Mouse (Mus musculus): Measurements from ENCODE around the gene Man2a2. TPM values are rescaled to one million over a fixed set of nuclear protein-coding genes. Genes with fewer than 3 reads are reported as not detected.

Man2a2 gene
- polyA plus RNA-seq, 1 experiment from 2014 or later, result 7.6 TPM

DNA sequence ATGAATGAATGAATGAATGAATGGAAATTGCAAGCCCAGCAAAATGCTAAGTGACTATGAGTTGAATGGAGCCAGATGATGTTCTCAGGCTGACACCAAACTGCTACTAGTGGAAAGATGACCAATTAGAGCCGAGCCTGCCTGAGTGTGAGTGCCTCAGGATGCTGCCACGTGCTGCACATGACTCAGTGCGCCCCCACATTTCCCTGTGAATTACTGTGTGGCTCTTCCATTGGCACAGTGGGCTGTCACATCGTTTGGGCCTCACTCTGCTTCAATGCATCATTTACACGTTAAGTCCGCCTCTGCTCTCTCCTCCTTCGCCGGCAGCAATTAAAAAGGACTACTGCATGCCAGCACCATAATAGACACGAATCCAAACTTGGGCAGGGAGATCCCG lies 41.1 kb upstream of the Man2a2 start:
- H3K27ac ChIP-seq (ENCODE audit: low read depth, low read length), result no peak overlapping the region
- H3K4me3 ChIP-seq (ENCODE audit: low read depth, low read length), result no peak overlapping the region
- DNase-seq (ENCODE audit: low spot score) (peak; percentile 23), ATAC-seq (no peak)
- H3K9ac ChIP-seq (ENCODE audit: low read length), result no peak overlapping the region
- no peaks in the 10 kb centered on the region for H3K9me3 ChIP-seq (replicated peaks; ENCODE audit: control insufficient read depth, low read length)
- no peaks in the 10 kb centered on the region for H3K4me1 ChIP-seq (ENCODE audit: control insufficient read depth, insufficient read depth, low read length)
- no peaks in the 10 kb centered on the region for H3K27me3 ChIP-seq (replicated peaks; ENCODE audit: control insufficient read depth, insufficient read depth, low read length)
- 30% methylated on average over 10 of the region's 10 CpGs for WGBS
- no peaks in the 10 kb centered on the region for H3K36me3 ChIP-seq (ENCODE audit: control insufficient read depth, insufficient read depth, low read length)
- H3K4me2 ChIP-seq (ENCODE audit: low read length), result no peak overlapping the region

DNA sequence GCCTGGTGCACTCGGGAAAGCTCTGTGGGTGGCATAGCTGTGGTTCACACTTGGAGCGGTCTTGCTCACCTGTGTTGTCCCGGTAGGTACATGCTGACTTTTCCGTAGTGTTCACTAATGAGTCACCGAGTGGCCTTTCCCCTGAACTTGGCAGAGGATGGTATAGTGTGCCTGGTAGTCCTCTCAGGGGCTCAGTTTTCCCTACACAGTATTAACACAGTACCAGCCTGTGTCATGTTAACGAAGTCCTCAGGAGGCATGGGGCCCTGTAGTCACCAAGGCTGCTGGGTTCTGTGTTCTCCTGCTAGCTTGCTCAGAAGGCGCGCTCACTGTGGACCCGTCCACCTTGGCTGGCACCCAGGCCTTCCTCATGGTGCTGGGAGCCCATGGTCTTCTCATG lies 39.2 kb upstream of the Man2a2 start:
- H3K27me3 ChIP-seq (replicated peaks; ENCODE audit: control insufficient read depth, insufficient read depth, low read length), result no peaks in the 10 kb centered on the region
- H3K36me3 ChIP-seq (ENCODE audit: control insufficient read depth, insufficient read depth, low read length), result no peaks in the 10 kb centered on the region
- ATAC-seq (no peak), DNase-seq (ENCODE audit: low spot score) (no peak)
- no peaks in the 10 kb centered on the region for H3K9me3 ChIP-seq (replicated peaks; ENCODE audit: control insufficient read depth, low read length)
- H3K27ac ChIP-seq (ENCODE audit: low read depth, low read length), result no peak overlapping the region
- H3K9ac ChIP-seq (ENCODE audit: low read length), result no peak overlapping the region
- H3K4me3 ChIP-seq (ENCODE audit: low read depth, low read length), result no peak overlapping the region
- 76% methylated on average over 9 of the region's 9 CpGs for WGBS
- H3K4me2 ChIP-seq (ENCODE audit: low read length), result no peak overlapping the region
- H3K4me1 ChIP-seq (ENCODE audit: control insufficient read depth, insufficient read depth, low read length), result no peaks in the 10 kb centered on the region

DNA sequence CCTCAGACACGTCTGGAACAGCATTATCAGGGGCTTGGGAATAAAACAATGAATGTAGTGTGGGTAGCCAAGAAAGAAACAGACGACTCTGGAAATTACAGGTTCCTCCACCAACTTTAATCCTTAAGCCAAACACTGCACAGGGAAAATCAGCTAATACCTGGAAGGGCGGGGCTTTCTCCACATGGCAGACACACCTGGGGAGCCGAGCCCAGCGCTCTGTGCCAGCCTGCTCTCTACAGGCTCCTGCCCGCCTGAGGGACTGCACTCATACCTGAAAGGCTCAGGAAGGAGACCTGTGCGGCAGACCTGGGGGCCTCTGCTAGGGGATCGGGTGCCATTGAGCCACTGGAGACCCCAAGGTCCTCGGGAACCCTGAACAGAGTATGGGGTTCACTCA lies 36.5 kb upstream of the Man2a2 start:
- no peaks in the 10 kb centered on the region for H3K36me3 ChIP-seq (ENCODE audit: control insufficient read depth, insufficient read depth, low read length)
- no peak overlapping the region for H3K4me2 ChIP-seq (ENCODE audit: low read length)
- H3K27me3 ChIP-seq (replicated peaks; ENCODE audit: control insufficient read depth, insufficient read depth, low read length), result no peaks in the 10 kb centered on the region
- H3K4me3 ChIP-seq (ENCODE audit: low read depth, low read length), result no peak overlapping the region
- no peaks in the 10 kb centered on the region; the same call in 1 of the 2 replicates for H3K4me1 ChIP-seq (ENCODE audit: control insufficient read depth, insufficient read depth, low read length)
- H3K9me3 ChIP-seq (replicated peaks; ENCODE audit: control insufficient read depth, low read length), result no peaks in the 10 kb centered on the region
- no peak overlapping the region for H3K27ac ChIP-seq (ENCODE audit: low read depth, low read length)
- ATAC-seq, result no peak
- no peak overlapping the region for H3K9ac ChIP-seq (ENCODE audit: low read length)
- 80% methylated on average over 9 of the region's 9 CpGs for WGBS
- no peak for DNase-seq (ENCODE audit: low spot score)

DNA sequence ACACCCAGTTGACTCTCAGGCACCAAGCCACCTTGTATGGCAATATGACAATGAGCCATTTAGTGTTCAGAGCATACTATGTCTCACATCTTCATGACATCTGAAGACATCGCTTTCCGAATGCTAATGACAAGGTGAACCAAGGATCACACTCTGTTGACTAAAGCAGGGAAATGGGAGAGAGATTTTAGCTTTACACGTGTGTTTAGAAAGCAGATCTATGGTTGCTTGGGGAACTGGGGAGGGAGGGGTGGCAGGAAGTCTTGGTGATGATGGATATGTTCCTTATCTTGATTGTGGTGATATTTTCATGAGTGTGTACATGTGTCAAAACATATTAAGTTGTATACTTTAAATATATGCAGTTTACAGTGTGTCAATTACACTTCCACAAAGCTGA lies 35.0 kb upstream of the Man2a2 start:
- Histone ChIP-seq H3K4me2 (ENCODE audit: low read length) (no peak overlapping the region), H3K9me3 (replicated peaks; ENCODE audit: control insufficient read depth, low read length) (no peaks in the 10 kb centered on the region), H3K4me3 (ENCODE audit: low read depth, low read length) (no peak overlapping the region), H3K9ac (ENCODE audit: low read length) (no peak overlapping the region), H3K36me3 (ENCODE audit: control insufficient read depth, insufficient read depth, low read length) (no peaks in the 10 kb centered on the region), H3K27ac (ENCODE audit: low read depth, low read length) (no peak overlapping the region), H3K4me1 (ENCODE audit: control insufficient read depth, insufficient read depth, low read length) (peaks cover 6% of the 10 kb centered on the region), H3K27me3 (replicated peaks; ENCODE audit: control insufficient read depth, insufficient read depth, low read length) (no peaks in the 10 kb centered on the region)
- 85% methylated on average over 3 of the region's 3 CpGs for WGBS
- ATAC-seq (no peak), DNase-seq (ENCODE audit: low spot score) (no peak)

DNA sequence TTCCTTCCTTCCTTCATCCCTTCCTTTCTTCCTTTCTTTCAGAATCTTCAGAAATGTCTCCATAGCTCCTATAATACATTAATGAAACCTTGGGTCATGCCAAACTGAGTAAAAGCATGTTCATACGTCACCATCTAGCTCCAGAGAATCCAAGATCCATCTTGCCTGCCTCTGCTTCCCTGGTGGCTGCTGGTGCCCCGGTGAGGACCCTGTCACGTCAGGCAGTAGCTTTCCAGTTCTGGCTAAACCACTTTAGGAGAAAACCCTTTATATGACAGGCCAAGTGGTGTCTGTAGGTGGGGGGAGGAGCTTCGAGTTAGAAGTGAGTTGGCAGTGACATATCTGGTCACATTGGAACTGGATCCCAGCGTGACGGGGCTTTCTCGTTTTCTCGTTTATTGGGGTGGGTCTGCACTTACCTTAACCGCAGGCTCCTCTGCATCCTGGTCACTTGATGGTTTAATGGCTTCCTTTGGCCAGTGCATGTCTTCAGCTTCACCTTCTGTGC lies 34.1 kb upstream of the Man2a2 start, which contains the start of gene Furin:
Furin (minus strand) TSS at position 249 of the 508 bp plus-strand sequence.
- Histone ChIP-seq H3K9me3 (replicated peaks; ENCODE audit: control insufficient read depth, low read length) (no peaks in the 10 kb centered on the region), H3K9ac (ENCODE audit: low read length) (no peak within 1 kb of the TSS), H3K27ac (ENCODE audit: low read depth, low read length) (no peak within 1 kb of the TSS), H3K27me3 (replicated peaks; ENCODE audit: control insufficient read depth, insufficient read depth, low read length) (no peaks in the 10 kb centered on the region), H3K36me3 (ENCODE audit: control insufficient read depth, insufficient read depth, low read length) (no peaks in the 10 kb centered on the region), H3K4me3 (ENCODE audit: low read depth, low read length) (no peak within 1 kb of the TSS), H3K4me2 (ENCODE audit: low read length) (no peak within 1 kb of the TSS), H3K4me1 (ENCODE audit: control insufficient read depth, insufficient read depth, low read length) (peaks cover 12% of the 10 kb centered on the region)
- DNase-seq (ENCODE audit: low spot score) (no peak), ATAC-seq (no peak)
- WGBS, result 76% methylated on average over 9 of the region's 9 CpGs

DNA sequence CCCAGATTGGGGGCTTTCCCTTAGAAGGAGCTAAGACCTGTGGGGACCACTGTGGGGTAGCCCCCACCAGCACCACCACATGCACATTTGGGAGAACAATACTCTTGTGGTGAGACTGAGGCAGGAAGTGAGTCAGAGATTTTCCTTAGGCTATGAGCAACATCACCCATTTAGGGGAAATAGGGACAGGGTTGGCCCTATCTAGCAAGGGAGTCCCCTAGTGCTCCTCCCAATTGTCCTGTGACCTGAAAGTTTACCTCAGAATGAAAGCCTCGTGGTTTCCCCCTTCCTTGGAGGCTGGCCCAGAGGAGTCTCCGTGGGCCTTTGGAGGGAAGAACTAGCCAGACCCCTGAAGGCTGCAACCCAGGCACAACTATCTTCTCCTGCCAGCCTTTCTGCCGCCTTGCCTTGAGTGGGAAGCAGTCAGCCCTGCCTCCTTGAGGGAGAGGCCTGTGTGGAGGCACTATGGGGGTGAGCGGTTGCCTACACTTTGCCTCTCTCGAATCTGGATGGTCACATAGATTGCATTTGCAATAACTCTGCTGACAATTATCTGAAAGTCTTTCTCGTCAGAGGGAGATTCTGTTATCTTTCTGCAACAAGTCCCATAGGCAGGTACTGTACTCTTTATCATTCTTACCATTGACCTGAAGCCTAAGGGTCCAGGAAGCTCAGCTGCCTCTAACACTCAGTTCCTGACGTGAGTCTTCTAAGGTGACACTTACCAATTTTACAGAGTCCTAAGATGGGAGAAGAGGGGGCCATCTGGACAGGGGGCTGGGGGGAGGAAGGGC lies 33.1 kb upstream of the Man2a2 start:
- H3K9ac ChIP-seq (ENCODE audit: low read length), result no peak overlapping the region
- ATAC-seq (no peak), DNase-seq (ENCODE audit: low spot score) (no peak)
- H3K4me1 ChIP-seq (ENCODE audit: control insufficient read depth, insufficient read depth, low read length), result peaks cover 12% of the 10 kb centered on the region
- no peak overlapping the region for H3K4me3 ChIP-seq (ENCODE audit: low read depth, low read length)
- 69% methylated on average over 7 of the region's 7 CpGs for WGBS
- H3K27ac ChIP-seq (ENCODE audit: low read depth, low read length), result no peak overlapping the region
- no peak overlapping the region for H3K4me2 ChIP-seq (ENCODE audit: low read length)
- no peaks in the 10 kb centered on the region for H3K36me3 ChIP-seq (ENCODE audit: control insufficient read depth, insufficient read depth, low read length)
- H3K27me3 ChIP-seq (replicated peaks; ENCODE audit: control insufficient read depth, insufficient read depth, low read length), result no peaks in the 10 kb centered on the region
- no peaks in the 10 kb centered on the region for H3K9me3 ChIP-seq (replicated peaks; ENCODE audit: control insufficient read depth, low read length)

DNA sequence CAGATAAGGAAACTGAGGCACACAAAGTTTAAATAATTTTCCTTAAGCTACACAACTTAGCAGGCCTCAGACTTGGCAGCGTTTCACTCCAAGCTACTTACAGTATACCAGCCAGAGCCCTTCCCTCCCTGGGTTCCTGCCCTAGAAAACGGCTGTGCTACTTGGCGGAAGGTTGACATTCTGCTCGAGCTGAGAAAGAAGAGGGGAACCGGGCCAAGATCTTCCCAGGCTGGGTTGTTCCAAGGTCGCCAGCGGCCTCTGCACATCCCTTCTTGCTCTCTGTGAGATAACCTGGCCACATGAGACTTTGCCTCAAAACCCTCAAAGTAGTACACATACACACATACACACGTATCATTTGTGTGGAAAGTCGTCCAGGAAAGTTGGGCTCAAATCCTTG lies 32.4 kb upstream of the Man2a2 start:
- no peaks in the 10 kb centered on the region for H3K27me3 ChIP-seq (replicated peaks; ENCODE audit: control insufficient read depth, insufficient read depth, low read length)
- DNase-seq (ENCODE audit: low spot score) (peak; percentile 81), ATAC-seq (no peak)
- peaks cover 12% of the 10 kb centered on the region for H3K4me1 ChIP-seq (ENCODE audit: control insufficient read depth, insufficient read depth, low read length)
- no peak overlapping the region for H3K9ac ChIP-seq (ENCODE audit: low read length)
- no peaks in the 10 kb centered on the region for H3K9me3 ChIP-seq (replicated peaks; ENCODE audit: control insufficient read depth, low read length)
- no peak overlapping the region for H3K27ac ChIP-seq (ENCODE audit: low read depth, low read length)
- H3K4me2 ChIP-seq (ENCODE audit: low read length), result peak overlapping the region; percentile 93
- WGBS, result 49% methylated on average over 9 of the region's 9 CpGs
- no peaks in the 10 kb centered on the region for H3K36me3 ChIP-seq (ENCODE audit: control insufficient read depth, insufficient read depth, low read length)
- peak overlapping the region; percentile 93; the same call in 1 of the 2 replicates for H3K4me3 ChIP-seq (ENCODE audit: low read depth, low read length)

DNA sequence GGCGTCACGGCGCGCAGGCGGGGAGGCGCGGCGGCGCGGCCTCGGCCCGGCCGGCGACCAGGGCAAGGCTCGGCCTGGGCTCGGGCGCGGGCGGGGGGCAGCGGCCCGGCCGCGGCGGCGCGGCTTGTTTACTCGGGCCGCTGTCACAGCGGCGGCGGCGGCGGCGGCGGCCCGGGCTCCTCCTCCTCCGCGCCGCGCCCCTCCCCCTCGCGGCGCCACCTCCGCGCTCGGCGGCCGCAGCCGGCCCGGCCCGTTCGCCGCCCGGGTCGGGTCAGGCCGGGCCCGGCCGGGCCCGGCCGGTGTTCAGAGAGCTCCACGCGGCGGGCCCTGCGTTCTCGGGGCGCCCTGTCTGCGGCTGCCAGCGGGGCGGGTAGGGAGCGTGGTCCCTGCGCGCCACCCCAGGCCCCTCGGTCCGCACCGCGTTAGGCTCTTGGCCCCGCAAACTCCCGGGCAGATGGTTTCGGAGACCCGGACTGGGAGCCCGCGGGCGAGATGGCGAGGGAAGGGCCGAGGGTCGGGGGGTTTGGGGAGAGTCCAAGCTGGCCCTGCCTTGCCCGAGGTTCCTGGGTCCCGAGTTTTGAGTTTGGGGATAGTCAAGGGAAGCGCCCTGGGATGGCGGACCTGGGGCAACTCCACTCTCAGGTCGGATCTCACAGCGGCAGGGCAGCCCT lies 31.6 kb upstream of the Man2a2 start:
- Histone ChIP-seq H3K36me3 (ENCODE audit: control insufficient read depth, insufficient read depth, low read length) (0 out of 2 replicates have a peak, but pooled peaks cover 1% of the 10 kb centered on the region), H3K4me3 (ENCODE audit: low read depth, low read length) (peak overlapping the region; percentile 93), H3K27me3 (replicated peaks; ENCODE audit: control insufficient read depth, insufficient read depth, low read length) (no peaks in the 10 kb centered on the region), H3K9me3 (replicated peaks; ENCODE audit: control insufficient read depth, low read length) (no peaks in the 10 kb centered on the region), H3K9ac (ENCODE audit: low read length) (peak overlapping the region; percentile 93), H3K4me2 (ENCODE audit: low read length) (peak overlapping the region; percentile 93), H3K27ac (ENCODE audit: low read depth, low read length) (peak overlapping the region; percentile 71; the same call in 1 of the 2 replicates), H3K4me1 (ENCODE audit: control insufficient read depth, insufficient read depth, low read length) (peaks cover 12% of the 10 kb centered on the region)
- DNase-seq (ENCODE audit: low spot score) (peak; percentile 58), ATAC-seq (peak; percentile 81)
- WGBS, result under 1% methylated on average over 46 of the region's 92 CpGs
